Mouse (Mus musculus) hindbrain, embryonic 10.5 days (tissue): ENCODE measurements at regions not wholly inside any gene's neighbourhood (a gene's known extent, or its start where the extent isn't known, plus 50 kb on each side); places are given as distances from the start of the nearest gene placed in this dataset.

Experiments used
- DNase-seq: peaks from one replicate; pipeline ENCODE4 v3.0.0-alpha.2; 2017; ENCODE audit warnings: low spot score
- H3K27ac ChIP-seq: fragments of 300-500 bp; sonication (generic); 2 replicates; pipeline ENCODE4 v1.5.1; 2016; ENCODE audit warnings: mild to moderate bottlenecking, moderate library complexity
- H3K27me3 ChIP-seq: fragments of 300-500 bp; sonication (generic); 2 replicates; pipeline ENCODE4 v1.6.1; 2016; ENCODE audit warnings: mild to moderate bottlenecking; ENCODE audit not compliant: poor library complexity, insufficient read depth, severe bottlenecking
- H3K36me3 ChIP-seq: fragments of 300-500 bp; sonication (generic); 2 replicates; pipeline ENCODE4 v1.6.1; 2016; ENCODE audit warnings: mild to moderate bottlenecking, moderate library complexity
- H3K4me1 ChIP-seq: fragments of 300-500 bp; sonication (generic); replicated peaks from 2 replicates; pipeline ENCODE4 v1.6.1; 2016; ENCODE audit warnings: mild to moderate bottlenecking
- H3K4me3 ChIP-seq: fragments of 300-500 bp; sonication (generic); 2 replicates; pipeline ENCODE4 v1.5.1; 2016; ENCODE audit warnings: mild to moderate bottlenecking, moderate library complexity
- H3K9me3 ChIP-seq: fragments of 300-500 bp; sonication (generic); 2 replicates; pipeline ENCODE4 v1.6.1; 2016; ENCODE audit warnings: mild to moderate bottlenecking, moderate library complexity
- WGBS: fragments of 180-500 bp; shearing (Covaris S2); methylation state at CpG from one replicate; pipeline ENCODE4 v1.1.7; 2016; 5-methylcytosine and 5-hydroxymethylcytosine counted together

- DNase-seq, result no peak
- Histone ChIP-seq H3K36me3 (no peaks in the 10 kb centered on the region), H3K27me3 (no peaks in the 10 kb centered on the region), H3K4me1 (no peaks in the 10 kb centered on the region), H3K4me3 (no peak overlapping the region), H3K27ac (no peak overlapping the region), H3K9me3 (no peaks in the 10 kb centered on the region)
- 91% methylated on average over 10 of the region's 10 CpGs for WGBS
These were observed 380.4 kb downstream of the Etnk1 start for GRCm38 (mm10) chr6:143547406-143547903.

- Histone ChIP-seq H3K36me3 (no peaks in the 10 kb centered on the region), H3K9me3 (no peaks in the 10 kb centered on the region), H3K27me3 (no peaks in the 10 kb centered on the region), H3K4me1 (no peaks in the 10 kb centered on the region), H3K4me3 (no peak overlapping the region), H3K27ac (no peak overlapping the region)
- no peak for DNase-seq
- 85% methylated on average over 3 of the region's 3 CpGs for WGBS
These were observed 387.9 kb downstream of the Etnk1 start for GRCm38 (mm10) chr6:143554946-143555345.

DNA sequence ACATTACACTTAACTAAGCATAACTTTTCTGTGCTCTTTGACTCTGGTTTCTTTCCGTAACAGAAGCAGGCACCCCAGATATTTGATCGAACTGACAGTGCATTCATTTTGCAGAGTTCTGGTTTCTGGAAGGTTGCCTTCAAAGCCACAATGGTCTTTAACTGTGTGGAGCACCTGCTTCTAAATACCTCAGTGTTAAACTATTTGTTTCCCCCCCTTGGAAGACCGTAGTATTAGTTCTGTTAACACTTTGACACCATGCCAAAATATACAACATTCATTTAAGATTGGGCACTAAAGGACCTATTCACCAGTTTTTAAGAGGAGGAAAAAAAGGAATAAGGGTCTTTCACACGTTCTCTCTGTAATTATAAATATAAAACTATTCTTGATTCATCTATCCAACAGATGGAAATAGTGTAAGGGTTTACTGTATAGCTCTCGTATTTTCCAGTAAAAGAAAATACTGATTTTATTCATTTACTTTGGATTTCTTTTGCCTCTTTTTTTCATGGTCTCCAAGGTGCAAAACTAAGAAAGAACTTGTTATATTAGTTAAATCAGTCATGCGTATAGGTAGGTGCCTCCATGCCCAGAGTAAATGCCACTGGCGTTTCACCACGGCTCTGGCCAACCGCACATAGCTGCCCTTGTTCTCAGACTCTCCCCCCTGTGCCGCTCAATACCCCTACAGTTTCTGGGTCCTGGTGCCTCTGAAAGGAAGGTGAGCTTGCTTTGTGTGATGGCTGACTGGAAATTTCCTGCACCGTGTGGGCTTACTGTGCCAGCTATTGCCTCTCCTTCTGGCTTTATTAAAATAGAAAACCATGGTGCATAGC, 391.2 kb downstream of the Etnk1 start:
- WGBS, result 90% methylated on average over 11 of the region's 11 CpGs
- H3K4me3 ChIP-seq, result no peak overlapping the region

GRCm38 (mm10) chr6:143559316-143559715, 392.3 kb downstream of the Etnk1 start:
- Histone ChIP-seq H3K27ac (no peak overlapping the region), H3K9me3 (no peaks in the 10 kb centered on the region), H3K4me3 (no peak overlapping the region), H3K4me1 (no peaks in the 10 kb centered on the region), H3K27me3 (no peaks in the 10 kb centered on the region), H3K36me3 (no peaks in the 10 kb centered on the region)
- WGBS, result 63% methylated on average over 4 of the region's 4 CpGs
- no peak for DNase-seq

More for the DNA sequence above, 391.2 kb downstream of the Etnk1 start:
- H3K36me3 ChIP-seq, result no peaks in the 10 kb centered on the region
- no peaks in the 10 kb centered on the region for H3K4me1 ChIP-seq
- H3K27ac ChIP-seq, result no peak overlapping the region
- DNase-seq, result no peak
- H3K27me3 ChIP-seq, result no peaks in the 10 kb centered on the region
- H3K9me3 ChIP-seq, result no peaks in the 10 kb centered on the region

GRCm38 (mm10) chr6:143561316-143562088, 394.5 kb downstream of the Etnk1 start:
- no peak for DNase-seq
- no peaks in the 10 kb centered on the region for H3K27me3 ChIP-seq
- H3K36me3 ChIP-seq, result no peaks in the 10 kb centered on the region
- no peaks in the 10 kb centered on the region for H3K4me1 ChIP-seq
- no peak overlapping the region for H3K27ac ChIP-seq
- H3K9me3 ChIP-seq, result no peaks in the 10 kb centered on the region
- WGBS, result 71% methylated on average over 6 of the region's 6 CpGs
- no peak overlapping the region for H3K4me3 ChIP-seq

DNA sequence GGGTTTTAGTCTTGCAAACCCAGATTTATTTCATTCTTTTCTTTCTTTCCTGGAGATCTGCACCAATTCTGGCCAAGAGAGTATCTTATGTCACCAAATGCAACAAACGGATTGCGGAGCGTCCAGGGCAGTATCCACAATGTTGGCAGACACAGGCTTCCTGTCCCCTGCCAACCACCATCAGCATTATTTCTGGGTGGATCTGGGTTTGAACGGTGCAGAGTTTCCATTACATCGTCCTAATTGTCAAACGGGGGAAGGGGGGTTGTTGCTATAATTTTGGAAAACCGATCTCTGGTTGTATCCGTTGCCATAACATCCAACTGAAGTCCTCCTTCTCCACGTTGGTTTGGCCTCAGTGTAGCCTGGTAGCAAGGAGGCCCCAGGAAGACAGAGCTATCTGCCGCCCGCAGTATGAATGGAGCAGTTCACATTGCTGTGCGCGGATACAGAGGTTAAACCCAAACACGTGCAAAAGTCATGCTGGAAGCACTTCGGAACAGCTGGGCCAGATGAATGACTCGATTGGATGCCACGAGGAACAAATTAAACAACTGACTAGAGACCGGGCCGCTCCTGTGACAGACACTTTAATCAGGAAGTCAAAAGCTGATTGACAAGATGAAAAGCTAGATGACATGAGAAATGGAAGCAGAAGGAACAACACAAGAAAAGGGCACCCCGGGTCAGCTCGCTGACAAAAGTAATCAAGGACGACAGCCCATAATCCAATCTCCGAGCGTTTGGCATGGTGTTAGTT, 404.5 kb downstream of the Etnk1 start:
- no peaks in the 10 kb centered on the region for H3K27me3 ChIP-seq
- H3K27ac ChIP-seq, result no peak overlapping the region
- no peaks in the 10 kb centered on the region for H3K36me3 ChIP-seq
- H3K4me3 ChIP-seq, result no peak overlapping the region
- H3K9me3 ChIP-seq, result 0 out of 2 replicates have a peak, but pooled peaks cover 4% of the 10 kb centered on the region
- DNase-seq, result peak; percentile 51
- 65% methylated on average over 24 of the region's 24 CpGs for WGBS
- H3K4me1 ChIP-seq, result 0 out of 2 replicates have a peak, but pooled peaks cover 6% of the 10 kb centered on the region

DNA sequence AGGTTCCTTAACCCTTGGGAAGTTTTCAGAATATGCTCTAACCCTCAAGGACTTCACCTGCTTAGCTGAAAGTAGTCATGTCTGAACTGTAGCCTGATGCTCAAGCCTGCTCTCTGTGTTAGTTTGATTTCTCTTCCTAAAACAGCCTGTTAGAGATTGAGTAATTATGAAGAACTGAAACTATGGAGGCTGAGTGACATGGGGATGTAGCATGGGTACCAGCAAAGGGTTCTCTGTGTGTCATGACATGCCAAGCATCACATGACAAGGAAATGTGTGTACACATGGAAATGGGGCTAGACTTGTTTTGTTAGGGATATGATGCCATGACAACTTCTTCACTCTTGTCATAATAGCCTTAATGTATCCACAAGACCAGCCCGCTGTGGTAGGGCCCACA, 412.2 kb downstream of the Etnk1 start:
- Histone ChIP-seq H3K27me3 (no peaks in the 10 kb centered on the region), H3K4me3 (no peak overlapping the region), H3K9me3 (no peaks in the 10 kb centered on the region), H3K36me3 (no peaks in the 10 kb centered on the region), H3K4me1 (no peaks in the 10 kb centered on the region), H3K27ac (no peak overlapping the region)
- WGBS, result 96% methylated on average over 1 of the region's 1 CpGs
- DNase-seq, result no peak

GRCm38 (mm10) chr6:143589666-143590065, 422.6 kb downstream of the Etnk1 start:
- DNase-seq, result no peak
- Histone ChIP-seq H3K36me3 (no peaks in the 10 kb centered on the region), H3K4me3 (no peak overlapping the region), H3K9me3 (no peaks in the 10 kb centered on the region), H3K4me1 (no peaks in the 10 kb centered on the region), H3K27me3 (no peaks in the 10 kb centered on the region), H3K27ac (no peak overlapping the region)
- WGBS, result 71% methylated on average over 1 of the region's 1 CpGs

DNA sequence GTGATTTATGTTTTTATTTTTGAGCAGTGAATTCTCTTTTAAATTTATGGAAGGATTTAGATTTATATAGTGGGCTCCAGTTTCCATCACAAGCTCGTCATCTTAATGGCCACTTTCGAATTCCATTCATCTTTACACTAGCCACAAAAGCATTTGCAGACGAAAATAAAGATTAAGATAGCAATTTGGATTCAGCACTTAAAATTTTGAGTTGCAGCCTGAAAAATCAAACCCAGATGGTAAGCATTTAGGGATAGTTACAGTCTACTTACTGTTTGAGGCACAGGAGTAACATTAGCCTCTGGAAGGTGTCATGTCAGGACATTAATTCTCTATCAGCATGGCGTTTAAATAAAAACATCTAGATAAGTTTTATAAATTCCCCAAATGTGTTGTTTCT, 423.2 kb downstream of the Etnk1 start:
- Histone ChIP-seq H3K4me3 (no peak overlapping the region), H3K9me3 (no peaks in the 10 kb centered on the region), H3K36me3 (no peaks in the 10 kb centered on the region), H3K27me3 (no peaks in the 10 kb centered on the region), H3K27ac (no peak overlapping the region), H3K4me1 (no peaks in the 10 kb centered on the region)
- no peak for DNase-seq
- WGBS, result 82% methylated on average over 4 of the region's 4 CpGs

DNA sequence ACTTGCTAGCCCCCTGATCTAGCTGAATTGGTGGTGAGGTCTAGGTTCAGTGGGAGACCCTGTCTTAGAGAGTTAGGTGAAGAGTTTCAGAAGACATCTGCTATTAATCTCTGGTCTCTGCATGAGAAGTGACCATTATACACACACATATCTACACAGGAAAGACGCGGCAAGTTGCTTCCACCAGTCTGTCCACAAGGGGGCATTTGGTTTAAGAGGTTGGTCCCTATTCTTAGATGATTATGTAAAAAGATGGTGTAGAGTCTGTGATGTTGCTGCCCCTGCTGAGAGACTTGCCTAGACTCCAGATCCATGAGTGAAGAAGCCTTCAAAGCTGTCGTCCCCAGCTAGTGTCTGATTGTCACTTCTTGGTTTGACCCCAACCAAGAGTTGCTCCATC, 425.5 kb downstream of the Etnk1 start:
- Histone ChIP-seq H3K27ac (no peak overlapping the region), H3K4me3 (no peak overlapping the region), H3K9me3 (no peaks in the 10 kb centered on the region), H3K27me3 (no peaks in the 10 kb centered on the region), H3K4me1 (no peaks in the 10 kb centered on the region), H3K36me3 (no peaks in the 10 kb centered on the region)
- 84% methylated on average over 3 of the region's 3 CpGs for WGBS
- DNase-seq, result no peak

GRCm38 (mm10) chr6:143595486-143595885, 428.5 kb downstream of the Etnk1 start:
- no peak for DNase-seq
- Histone ChIP-seq H3K4me1 (no peaks in the 10 kb centered on the region), H3K36me3 (no peaks in the 10 kb centered on the region), H3K4me3 (no peak overlapping the region), H3K9me3 (no peaks in the 10 kb centered on the region), H3K27ac (no peak overlapping the region), H3K27me3 (no peaks in the 10 kb centered on the region)
- WGBS, result 83% methylated on average over 2 of the region's 2 CpGs

DNA sequence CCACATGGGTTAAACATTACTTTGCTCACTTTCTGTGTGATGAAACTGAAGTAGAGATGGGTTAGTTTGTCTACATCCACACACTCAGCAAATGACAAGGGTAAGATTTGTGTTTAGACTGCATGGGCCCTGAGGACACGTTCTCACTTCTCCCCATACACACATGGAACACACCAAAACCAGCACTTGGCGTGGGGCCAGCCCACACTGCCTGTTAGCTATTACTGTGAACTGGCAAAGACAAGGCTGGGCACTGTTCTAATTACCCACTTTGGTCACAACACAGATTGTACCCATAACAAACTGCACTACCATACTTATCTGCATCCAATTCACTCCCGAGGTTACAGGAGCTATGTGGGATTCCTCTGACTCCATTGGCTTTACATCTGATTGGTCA, 430.4 kb downstream of the Etnk1 start:
- no peak for DNase-seq
- H3K4me3 ChIP-seq, result no peak overlapping the region
- no peaks in the 10 kb centered on the region for H3K4me1 ChIP-seq
- H3K27me3 ChIP-seq, result no peaks in the 10 kb centered on the region
- 92% methylated on average over 3 of the region's 3 CpGs for WGBS
- no peaks in the 10 kb centered on the region for H3K9me3 ChIP-seq
- no peak overlapping the region for H3K27ac ChIP-seq
- no peaks in the 10 kb centered on the region for H3K36me3 ChIP-seq
